Mouse (Mus musculus) MEL (cell line): Measurements from ENCODE around the gene Gdpd3. TPM values are rescaled to one million over a fixed set of nuclear protein-coding genes. Genes with fewer than 3 reads are reported as not detected.
A peak's percentile ranks its signal among the peaks of the same experiment; 100 is the strongest.

Source experiments
- DNase-seq: peaks from one replicate; pipeline ENCODE4 v3.0.0; 2011; ENCODE audit warnings: low read depth, low spot score
- H3K27ac ChIP-seq: 2 replicates; pipeline ENCODE4 v1.5.1; 2012; ENCODE audit warnings: low read depth, mild to moderate bottlenecking, control low read depth, low read length, moderate library complexity; ENCODE audit not compliant: control insufficient read depth
- H3K27me3 ChIP-seq, 2 experiments: fragments of 150-350 bp in 1 of 2; sonication (generic) in 1 of 2; 2 replicates each; pipeline ENCODE4 v1.6.1; 2012; ENCODE audit warnings: low read length in 2 of 2, mild to moderate bottlenecking in 2 of 2, improper control_type of control experiment in 1 of 2, moderate library complexity in 1 of 2; ENCODE audit not compliant: insufficient read depth in 2 of 2, control insufficient read depth in 1 of 2
- H3K36me3 ChIP-seq, 2 experiments: 2 replicates each; pipeline ENCODE4 v1.6.1; 2012 to 2014; ENCODE audit warnings: low read length in 2 of 2, improper control_type of control experiment in 1 of 2, inconsistent platforms in 1 of 2, mild to moderate bottlenecking in 1 of 2; ENCODE audit not compliant: insufficient read depth in 2 of 2, control insufficient read depth in 1 of 2
- H3K4me1 ChIP-seq, 2 experiments: fragments of 150-350 bp in 1 of 2; sonication (generic) in 1 of 2; 2 replicates each; pipeline ENCODE4 v1.6.1; 2012; ENCODE audit warnings: low read length in 2 of 2, improper control_type of control experiment in 1 of 2, mild to moderate bottlenecking in 1 of 2; ENCODE audit not compliant: insufficient read depth in 2 of 2, control insufficient read depth in 1 of 2
- H3K4me3 ChIP-seq, 2 experiments: fragments of 150-350 bp in 1 of 2; sonication (generic) in 1 of 2; 2 replicates each; pipeline ENCODE4 v1.5.1; 2012; ENCODE audit warnings: low read depth in 2 of 2, low read length in 2 of 2, mild to moderate bottlenecking in 2 of 2, moderate library complexity in 2 of 2, control low read depth in 1 of 2, improper control_type of control experiment in 1 of 2; ENCODE audit not compliant: control insufficient read depth in 1 of 2, insufficient read depth in 1 of 2
- H3K79me2 ChIP-seq: 2 replicates; pipeline ENCODE4 v1.6.1; 2012; ENCODE audit warnings: mild to moderate bottlenecking, low read length, moderate library complexity; ENCODE audit not compliant: control insufficient read depth, poor library complexity, insufficient read depth
- H3K9ac ChIP-seq: 2 replicates; pipeline ENCODE4 v1.6.1; 2012; ENCODE audit warnings: low read depth, mild to moderate bottlenecking, control low read depth, low read length, moderate library complexity; ENCODE audit not compliant: control insufficient read depth, poor library complexity, severe bottlenecking
- H3K9me3 ChIP-seq: fragments of 150-350 bp; sonication (generic); replicated peaks from 2 replicates; pipeline ENCODE4 v1.6.1; 2012; ENCODE audit warnings: mild to moderate bottlenecking, low read length, improper control_type of control experiment, moderate library complexity; ENCODE audit not compliant: insufficient read depth
- BHLHE40 ChIP-seq: IDR thresholded peaks from 2 replicates; pipeline ENCODE4 v1.6.1; 2012; ENCODE audit warnings: low read depth, mild to moderate bottlenecking, inconsistent platforms, low read length, improper control_type of control experiment, borderline replicate concordance
- CTCF ChIP-seq, 3 experiments: IDR thresholded peaks in 2 of 3; conservative IDR thresholded peaks in 1 of 3; 2 replicates each; pipeline ENCODE4 v1.5.1; 2011 to 2012; ENCODE audit warnings: low read length in 3 of 3, low read depth in 2 of 3, mild to moderate bottlenecking in 2 of 3, improper control_type of control experiment in 1 of 3, inconsistent platforms in 1 of 3, mixed read lengths in 1 of 3, moderate library complexity in 1 of 3; ENCODE audit not compliant: control insufficient read depth in 1 of 3, insufficient read depth in 1 of 3, poor library complexity in 1 of 3, severe bottlenecking in 1 of 3
- ELF1 ChIP-seq: IDR thresholded peaks from 2 replicates; pipeline ENCODE4 v1.6.1; 2014; ENCODE audit warnings: low read depth, mild to moderate bottlenecking, inconsistent platforms, low read length, improper control_type of control experiment, moderate library complexity
- EP300 ChIP-seq, 2 experiments: IDR thresholded peaks; 2 replicates each; pipeline ENCODE4 v1.6.1; 2011; ENCODE audit warnings: improper control_type of control experiment in 2 of 2, low read length in 2 of 2, low read depth in 1 of 2, mild to moderate bottlenecking in 1 of 2
- ETS1 ChIP-seq: IDR thresholded peaks from 2 replicates; pipeline ENCODE4 v1.6.1; 2012; ENCODE audit warnings: low read depth, mild to moderate bottlenecking, inconsistent platforms, low read length, improper control_type of control experiment, moderate library complexity
- GABPA ChIP-seq: IDR thresholded peaks from 2 replicates; pipeline ENCODE4 v1.6.1; 2012; ENCODE audit warnings: low read depth, mild to moderate bottlenecking, inconsistent platforms, low read length, improper control_type of control experiment, moderate library complexity
- HCFC1 ChIP-seq: IDR thresholded peaks from 2 replicates; pipeline ENCODE4 v1.6.1; 2012; ENCODE audit warnings: low read depth, mild to moderate bottlenecking, inconsistent platforms, low read length, improper control_type of control experiment, moderate library complexity
- JUND ChIP-seq: IDR thresholded peaks from 2 replicates; pipeline ENCODE4 v1.6.1; 2011; ENCODE audit warnings: low read depth, mild to moderate bottlenecking, improper control_type of control experiment, low read length
- KAT2A ChIP-seq: conservative IDR thresholded peaks from 2 replicates; pipeline ENCODE4 v1.6.1; 2012; ENCODE audit warnings: low read depth, low read length, improper control_type of control experiment, inconsistent platforms
- MAFK ChIP-seq: IDR thresholded peaks from 2 replicates; pipeline ENCODE4 v1.6.1; 2011; ENCODE audit warnings: low read depth, mild to moderate bottlenecking, low read length, improper control_type of control experiment, borderline replicate concordance
- MAX ChIP-seq: IDR thresholded peaks from 2 replicates; pipeline ENCODE4 v1.6.1; 2011; ENCODE audit warnings: low read length, improper control_type of control experiment
- MAZ ChIP-seq: IDR thresholded peaks from 2 replicates; pipeline ENCODE4 v1.6.1; 2012; ENCODE audit warnings: low read depth, mild to moderate bottlenecking, inconsistent platforms, low read length, improper control_type of control experiment
- MYB ChIP-seq: IDR thresholded peaks from 2 replicates; pipeline ENCODE4 v1.6.1; 2011; ENCODE audit warnings: mild to moderate bottlenecking, low read depth, low read length, improper control_type of control experiment
- POLR2AphosphoS5 ChIP-seq: IDR thresholded peaks from 2 replicates; pipeline ENCODE4 v1.6.1; 2012; ENCODE audit warnings: low read depth, borderline replicate concordance, mild to moderate bottlenecking, inconsistent platforms, low read length, moderate library complexity, mixed read lengths
- RAD21 ChIP-seq: IDR thresholded peaks from 2 replicates; pipeline ENCODE4 v1.6.1; 2011; ENCODE audit warnings: mild to moderate bottlenecking, low read depth, low read length, improper control_type of control experiment
- RCOR1 ChIP-seq: IDR thresholded peaks from 2 replicates; pipeline ENCODE4 v1.6.1; 2012; ENCODE audit warnings: low read depth, mild to moderate bottlenecking, inconsistent platforms, low read length, improper control_type of control experiment
- SIN3A ChIP-seq: IDR thresholded peaks from 2 replicates; pipeline ENCODE4 v1.6.1; 2012; ENCODE audit warnings: low read length, improper control_type of control experiment, inconsistent platforms
- SMC3 ChIP-seq: IDR thresholded peaks from 2 replicates; pipeline ENCODE4 v1.6.1; 2011; ENCODE audit warnings: low read depth, low read length, improper control_type of control experiment
- TAL1 ChIP-seq: IDR thresholded peaks from 2 replicates; pipeline ENCODE4 v1.6.1; 2012; ENCODE audit warnings: mild to moderate bottlenecking, inconsistent platforms, low read length, moderate library complexity, mixed read lengths
- TBP ChIP-seq: IDR thresholded peaks from 2 replicates; pipeline ENCODE4 v1.8.0; 2011; ENCODE audit warnings: low read depth, low read length, improper control_type of control experiment
- UBTF ChIP-seq: IDR thresholded peaks from 2 replicates; pipeline ENCODE4 v1.6.1; 2012; ENCODE audit warnings: low read depth, mild to moderate bottlenecking, inconsistent platforms, low read length, improper control_type of control experiment, moderate library complexity, borderline replicate concordance; ENCODE audit not compliant: insufficient read depth
- USF2 ChIP-seq, 2 experiments: IDR thresholded peaks; 2 replicates each; pipeline ENCODE4 v1.6.1; 2011 to 2012; ENCODE audit warnings: improper control_type of control experiment in 2 of 2, low read length in 2 of 2, borderline replicate concordance in 1 of 2, inconsistent platforms in 1 of 2, low read depth in 1 of 2, mild to moderate bottlenecking in 1 of 2; ENCODE audit not compliant: insufficient read depth in 1 of 2
- ZC3H11A ChIP-seq: IDR thresholded peaks from 2 replicates; pipeline ENCODE4 v1.6.1; 2012; ENCODE audit warnings: low read depth, mild to moderate bottlenecking, inconsistent platforms, low read length, improper control_type of control experiment
- ZMIZ1 ChIP-seq: IDR thresholded peaks from 2 replicates; pipeline ENCODE4 v1.6.1; 2012; ENCODE audit warnings: low read depth, mild to moderate bottlenecking, inconsistent platforms, low read length, improper control_type of control experiment, moderate library complexity
- polyA plus RNA-seq, 2 experiments: library from polyadenylated mRNA; stranded (reverse) in 1 of 2; unstranded in 1 of 2; fragments of >175 nt in 1 of 2; fragments of >200 nt in 1 of 2; gene quantifications; 2 replicates each; pipeline versions ENCODE4 v1.2.1 to v1.2.4; 2012; ENCODE audit warnings: low replicate concordance in 2 of 2, low read depth in 1 of 2; ENCODE audit not compliant: insufficient read length in 2 of 2, insufficient read depth in 1 of 2, missing spikeins in 1 of 2
- total RNA-seq: library from RNA; depleted of rRNA; stranded (reverse); fragments of 300-350 nt; gene quantifications from 2 replicates; pipeline ENCODE4 v1.2.3, GENCODE M21; 2012

Gdpd3 gene
- total and polyA plus RNA-seq, 3 experiments, result 12.7 to 13.0 TPM; not detected in 1

GRCm38 (mm10) chr7:126749582-126750343 lies 16.4 kb upstream of the Gdpd3 start:
- Histone ChIP-seq H3K4me3 (no peak overlapping the region), H3K79me2 (no peaks in the 10 kb centered on the region), H3K27ac (no peak overlapping the region), H3K27me3 (peaks cover 0 to 2% of the 10 kb centered on the region in 2 experiments; a peak in 1 of 4 replicates), H3K36me3 (no peaks in the 10 kb centered on the region), H3K4me1 (peaks cover 0 to 3% of the 10 kb centered on the region in 2 experiments; a peak in 2 of 4 replicates), H3K9me3 (no peaks in the 10 kb centered on the region), H3K9ac (no peak overlapping the region)
- no peak for DNase-seq
- TF ChIP-seq RAD21 (peak; percentile 19), CTCF (IDR thresholded peaks at IDR 0.05 in 2 of 3, conservative IDR thresholded peaks at IDR 0.05 in 1 of 3; ENCODE audit: control insufficient read depth in 1 of 3, insufficient read depth in 1 of 3, low read depth in 2 of 3, low read length in 3 of 3, poor library complexity in 1 of 3, severe bottlenecking in 1 of 3) (peak; percentile 7 to 30 (median 15); a peak in 3 of 6 replicates), RCOR1 (no peak), SMC3 (0 out of 2 replicates have a peak, but pooled peaks have one; percentile 16)

DNA sequence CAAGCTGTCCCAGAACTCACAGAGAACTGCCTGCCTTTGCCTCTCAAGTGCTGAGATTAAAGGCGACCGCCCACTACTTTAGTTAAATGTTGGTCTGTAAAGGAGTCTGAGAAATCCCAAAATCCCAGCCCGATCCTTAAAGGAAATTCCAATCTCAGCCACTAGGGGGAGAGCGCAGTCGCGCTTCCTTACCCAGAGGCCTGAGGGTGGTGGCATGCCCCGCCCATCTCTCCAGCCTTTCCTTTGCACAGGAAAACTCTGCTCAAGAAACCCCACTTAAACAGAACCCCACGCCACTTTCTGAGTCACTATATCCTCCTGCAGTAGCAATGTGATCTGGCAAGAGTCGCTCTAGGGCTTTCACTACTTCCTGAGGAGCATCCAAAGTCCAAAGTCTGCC lies 11.3 kb upstream of the Gdpd3 start:
- Histone ChIP-seq H3K9ac (peak overlapping the region; percentile 7; the same call in 1 of the 2 replicates), H3K27me3 (no peaks in the 10 kb centered on the region), H3K36me3 (peaks cover 0 to 2% of the 10 kb centered on the region in 2 experiments; a peak in 1 of 4 replicates), H3K9me3 (no peaks in the 10 kb centered on the region), H3K79me2 (no peaks in the 10 kb centered on the region; the same call in 1 of the 2 replicates), H3K4me3 (peak overlapping the region; percentile 2 to 40; a peak in 3 of 4 replicates), H3K4me1 (peaks cover 3% of the 10 kb centered on the region in 2 experiments; a peak in 2 of 4 replicates), H3K27ac (no peak overlapping the region)
- peak; percentile 81 for DNase-seq
- TF ChIP-seq SIN3A (peak; percentile 31; the same call in 1 of the 2 replicates), KAT2A (no peak), MAX (no peak), RAD21 (peak; percentile 66), EP300 (IDR thresholded peaks at IDR 0.05; ENCODE audit: low read depth in 1 of 2, low read length in 2 of 2) (no peak), USF2 (IDR thresholded peaks at IDR 0.05; ENCODE audit: borderline replicate concordance in 1 of 2, insufficient read depth in 1 of 2, low read depth in 1 of 2, low read length in 2 of 2) (no peak), MYB (no peak), GABPA (no peak), UBTF (no peak), TAL1 (no peak), ETS1 (no peak), CTCF (IDR thresholded peaks at IDR 0.05 in 2 of 3, conservative IDR thresholded peaks at IDR 0.05 in 1 of 3; ENCODE audit: control insufficient read depth in 1 of 3, insufficient read depth in 1 of 3, low read depth in 2 of 3, low read length in 3 of 3, poor library complexity in 1 of 3, severe bottlenecking in 1 of 3) (peak; percentile 79 to 85 (median 85)), JUND (no peak), MAZ (peak; percentile 53; the same call in 1 of the 2 replicates), ZC3H11A (peak; percentile 35; the same call in 1 of the 2 replicates), ZMIZ1 (no peak), TBP (peak; percentile 25; the same call in 1 of the 2 replicates), POLR2AphosphoS5 (no peak), ELF1 (0 out of 2 replicates have a peak, but pooled peaks have one; percentile 62), MAFK (no peak), SMC3 (peak; percentile 72), BHLHE40 (no peak), HCFC1 (0 out of 2 replicates have a peak, but pooled peaks have one; percentile 43)
